25 mouse cellular contexts compared by ENCODE assay signal in the genomic region with DNA sequence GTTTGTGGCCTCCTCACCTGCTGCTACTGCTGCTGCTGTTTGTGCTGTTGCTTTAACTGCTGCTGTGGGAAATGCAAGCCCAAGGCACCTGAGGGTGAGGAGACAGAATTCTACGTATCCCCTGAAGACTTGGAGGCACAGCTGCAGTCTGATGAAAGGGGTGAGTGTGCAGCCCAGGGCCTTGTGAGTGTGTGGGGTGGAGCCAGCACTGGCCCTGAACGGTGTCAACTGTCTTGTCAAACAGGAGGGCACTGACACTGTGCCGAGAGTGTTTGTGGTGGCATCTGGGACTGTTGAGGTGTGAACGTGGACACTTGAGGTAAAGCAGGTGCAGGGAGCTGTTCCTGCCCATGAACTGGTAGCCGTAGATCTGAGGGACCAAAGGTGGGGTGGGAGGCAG. TPM values are rescaled to one million over a fixed set of nuclear protein-coding genes. Genes with fewer than 3 reads are reported as not detected.
DNase-seq lines count a peak whose midpoint lies in the region; ATAC-seq and TF ChIP-seq lines count a peak whose summit lies in the region.
"Had no signal": no experiment of that assay in that cellular context is flagged by ENCODE, and none has a peak within 500 bp of the region (broad histone marks: within the 10 kb centered on the region; RNA-seq: fewer than 3 reads in every experiment).

No protein-coding gene starts in this region.

- H3K4me1 ChIP-seq in kidney, embryonic 14.5 days (ENCODE audit: control insufficient read depth, insufficient read depth, low read length): no peaks in the 10 kb centered on the region
- H3K4me1 ChIP-seq in midbrain, embryonic 11.5 days (ENCODE audit: control insufficient read depth, insufficient read depth, low read length): no peaks in the 10 kb centered on the region
- H3K4me1 ChIP-seq in midbrain, embryonic 15.5 days: no peaks in the 10 kb centered on the region
- H3K4me1 ChIP-seq in bone marrow macrophage, adult 2 months (ENCODE audit: control insufficient read depth, insufficient read depth, low read length): peaks cover 37% of the 10 kb centered on the region
- H3K4me1 ChIP-seq: heart, embryonic 15.5 days; limb, embryonic 10.5 days; limb, embryonic 15.5 days; midbrain, embryonic 12.5 days had no signal

- no peak overlapping the region for H3K4me3 ChIP-seq in kidney, embryonic 14.5 days (ENCODE audit: low read length)
- no peak overlapping the region for H3K4me3 ChIP-seq in midbrain, embryonic 11.5 days (ENCODE audit: low read depth, low read length)
- H3K4me3 ChIP-seq in midbrain, embryonic 15.5 days: no peak overlapping the region
- no peak overlapping the region for H3K4me3 ChIP-seq in bone marrow macrophage, adult 2 months (ENCODE audit: insufficient read depth, low read length)
- no peak overlapping the region for H3K4me3 ChIP-seq in macrophage (ENCODE audit: inconsistent target)
- H3K4me3 ChIP-seq: heart, embryonic 15.5 days; limb, embryonic 10.5 days; limb, embryonic 15.5 days; liver, embryonic 13.5 days; midbrain, embryonic 12.5 days had no signal

- H3K27me3 ChIP-seq in kidney, embryonic 14.5 days (ENCODE audit: control insufficient read depth, insufficient read depth, low read length): no peaks in the 10 kb centered on the region
- no peaks in the 10 kb centered on the region for H3K27me3 ChIP-seq in midbrain, embryonic 11.5 days (ENCODE audit: control insufficient read depth, insufficient read depth, low read length)
- no peaks in the 10 kb centered on the region for H3K27me3 ChIP-seq in midbrain, embryonic 15.5 days (replicated peaks)
- H3K27me3 ChIP-seq: heart, embryonic 15.5 days; limb, embryonic 15.5 days; liver, embryonic 13.5 days; midbrain, embryonic 12.5 days had no signal

- H3K9ac ChIP-seq in kidney, embryonic 14.5 days (ENCODE audit: low read depth, low read length): no peak overlapping the region
- no peak overlapping the region for H3K9ac ChIP-seq in midbrain, embryonic 11.5 days (ENCODE audit: low read length)
- no peak overlapping the region for H3K9ac ChIP-seq in midbrain, embryonic 15.5 days
- H3K9ac ChIP-seq: heart, embryonic 15.5 days; limb, embryonic 15.5 days; liver, embryonic 13.5 days; midbrain, embryonic 12.5 days had no signal

- H3K9me3 ChIP-seq in kidney, embryonic 14.5 days (ENCODE audit: control insufficient read depth, low read length): no peaks in the 10 kb centered on the region
- no peaks in the 10 kb centered on the region for H3K9me3 ChIP-seq in midbrain, embryonic 11.5 days (ENCODE audit: control insufficient read depth, low read length)
- H3K9me3 ChIP-seq in midbrain, embryonic 15.5 days: no peaks in the 10 kb centered on the region
- H3K9me3 ChIP-seq: heart, embryonic 15.5 days; limb, embryonic 10.5 days; limb, embryonic 15.5 days; liver, embryonic 13.5 days; midbrain, embryonic 12.5 days had no signal

- no peak for TF ChIP-seq CTCF in bone marrow macrophage, adult 2 months (IDR thresholded peaks at IDR 0.05; ENCODE audit: low read depth, low read length)

- DNase-seq in kidney, adult 11 months: no peak
- DNase-seq in midbrain, embryonic 11.5 days (ENCODE audit: low spot score, missing footprints): peak; percentile 26
- no peak for DNase-seq in embryo, embryonic 9.5 days (ENCODE audit: extremely low spot score)
- DNase-seq: adrenal gland, postnatal 36 days; cerebellum, adult 8-10 months; cerebellum, postnatal 25 days; gastrocnemius, postnatal 25 days; kidney, adult 9 months; liver, embryonic 13.5 days; lung, adult 18-20 months; lung, postnatal 14 days; right cerebral cortex, postnatal 25 days; spleen, adult 18-20 months had no signal

- ATAC-seq in kidney, embryonic 14.5 days (ENCODE audit: low FRiP score, low TSS enrichment): peak; percentile 62; the same call in 1 of the 2 replicates
- ATAC-seq in midbrain, embryonic 11.5 days (ENCODE audit: low FRiP score): no peak
- ATAC-seq in midbrain, embryonic 15.5 days (replicated peaks): no peak
- no peak for ATAC-seq in megakaryocyte progenitor cell, adult 5-6 weeks (replicated peaks; ENCODE audit: poor library complexity)
- ATAC-seq: CD4-positive, CD25-positive, alpha-beta regulatory T cell, adult 4 months; forebrain, embryonic 14.5 days; hindbrain, embryonic 16.5 days had no signal

- WGBS in kidney, embryonic 14.5 days: 67% methylated on average over 5 of the region's 5 CpGs
- WGBS in midbrain, embryonic 11.5 days: 91% methylated on average over 5 of the region's 5 CpGs
- WGBS in midbrain, embryonic 15.5 days: 92% methylated on average over 5 of the region's 5 CpGs
- 69% methylated on average over 5 of the region's 5 CpGs for WGBS in macrophage (ENCODE audit: missing documents)

- no peak overlapping the region for H3K27ac ChIP-seq in kidney, embryonic 14.5 days (ENCODE audit: low read depth, low read length)
- no peak overlapping the region for H3K27ac ChIP-seq in midbrain, embryonic 11.5 days (ENCODE audit: low read depth, low read length)
- H3K27ac ChIP-seq in midbrain, embryonic 15.5 days: no peak overlapping the region
- peak overlapping the region; percentile 82 for H3K27ac ChIP-seq in bone marrow macrophage, adult 2 months (ENCODE audit: insufficient read depth, low read depth, low read length)
- peak overlapping the region; percentile 45 for H3K27ac ChIP-seq in macrophage
- H3K27ac ChIP-seq: heart, embryonic 15.5 days; limb, embryonic 10.5 days; limb, embryonic 15.5 days; liver, embryonic 13.5 days; midbrain, embryonic 12.5 days had no signal

- no peak overlapping the region for H3K4me2 ChIP-seq in kidney, embryonic 14.5 days (replicated peaks; ENCODE audit: low read depth, low read length)
- no peak overlapping the region for H3K4me2 ChIP-seq in midbrain, embryonic 11.5 days
- H3K4me2 ChIP-seq in midbrain, embryonic 15.5 days: no peak overlapping the region
- H3K4me2 ChIP-seq: heart, embryonic 15.5 days; limb, embryonic 15.5 days; liver, embryonic 13.5 days; midbrain, embryonic 12.5 days had no signal

- TF ChIP-seq POLR2A in bone marrow macrophage, adult 2 months (IDR thresholded peaks at IDR 0.05; ENCODE audit: borderline replicate concordance, low read depth, low read length): no peak

- peaks cover 52% of the 10 kb centered on the region for H3K79me2 ChIP-seq in macrophage (ENCODE audit: inconsistent target)

- peaks cover 63% of the 10 kb centered on the region for H3K36me3 ChIP-seq in kidney, embryonic 14.5 days (ENCODE audit: control insufficient read depth, insufficient read depth, low read length)
- H3K36me3 ChIP-seq in midbrain, embryonic 11.5 days (ENCODE audit: control insufficient read depth, insufficient read depth, low read length): peaks cover 38% of the 10 kb centered on the region
- H3K36me3 ChIP-seq in midbrain, embryonic 15.5 days (replicated peaks): peaks cover 35% of the 10 kb centered on the region
- H3K36me3 ChIP-seq in macrophage (ENCODE audit: inconsistent target): peaks cover 47% of the 10 kb centered on the region

RNA-seq across cellular contexts. Expression of a gene that starts 28.4 kb away (rescaled TPM):
- polyA plus RNA-seq in kidney, embryonic 14.5 days (2014; fragmentation: Nextera tagmentation; extraction: Ambion mirVana): 41.5 and 82.2 TPM in 2 replicates
- polyA plus RNA-seq in midbrain, embryonic 11.5 days (2014; fragmentation: Nextera tagmentation; extraction: Ambion mirVana): 93.6 and 102 TPM in 2 replicates
- polyA plus RNA-seq in midbrain, embryonic 15.5 days (2015; fragmentation: Nextera tagmentation; extraction: Ambion mirVana): 291 and 297 TPM in 2 replicates
- polyA plus RNA-seq in bone marrow macrophage, adult 2 months (2012; ENCODE audit: insufficient read depth, insufficient read length, missing spikeins): 66.3 and 71.7 TPM in 2 replicates
- 10 to 100 TPM; 29.2 to 86.1 (median 54.2) TPM for total RNA-seq in macrophage (2018; cell fraction: chromatin; rRNA removed)
- 10 to 100 TPM; 58.1 to 91.1 (median 76.6) TPM for total RNA-seq in macrophage (2018; cell fraction: cytosol; rRNA removed)
- 100 to 1,000 TPM in 4 of 26 experiments, 10 to 100 TPM in 22; 47.9 to 113 (median 73.1) TPM for total RNA-seq in macrophage (2018; cell fraction: nucleus; rRNA removed)
- polyA plus RNA-seq in macrophage (2018): 50.7 to 68.7 TPM (median 60.0 TPM) in 3 replicates
- 25.0 and 30.7 TPM in 2 replicates for total RNA-seq in megakaryocyte progenitor cell, adult 5-6 weeks (2015)
- 37.4 and 40.0 TPM in 2 replicates for total RNA-seq in megakaryocyte progenitor cell, adult 5-6 weeks (2017)

RNA-seq across cellular contexts. Expression of a gene that starts 36.0 kb away (rescaled TPM):
- polyA plus RNA-seq in kidney, embryonic 14.5 days (2014; fragmentation: Nextera tagmentation; extraction: Ambion mirVana): 45.3 and 49.4 TPM in 2 replicates
- 46.4 and 50.2 TPM in 2 replicates for polyA plus RNA-seq in midbrain, embryonic 11.5 days (2014; fragmentation: Nextera tagmentation; extraction: Ambion mirVana)
- polyA plus RNA-seq in midbrain, embryonic 15.5 days (2015; fragmentation: Nextera tagmentation; extraction: Ambion mirVana): 77.2 and 81.8 TPM in 2 replicates
- polyA plus RNA-seq in bone marrow macrophage, adult 2 months (2012; ENCODE audit: insufficient read depth, insufficient read length, missing spikeins): 108 and 113 TPM in 2 replicates
- 100 to 1,000 TPM; 122 to 491 (median 295) TPM for total RNA-seq in macrophage (2018; cell fraction: chromatin; rRNA removed)
- 10 to 100 TPM; 23.5 to 49.1 (median 30.0) TPM for total RNA-seq in macrophage (2018; cell fraction: cytosol; rRNA removed)
- 100 to 1,000 TPM in 21 of 26 experiments, 10 to 100 TPM in 5; 82.3 to 303 (median 162) TPM for total RNA-seq in macrophage (2018; cell fraction: nucleus; rRNA removed)
- polyA plus RNA-seq in macrophage (2018): 32.9 to 57.2 TPM (median 33.9 TPM) in 3 replicates
- total RNA-seq in megakaryocyte progenitor cell, adult 5-6 weeks (2015): 72.0 and 87.0 TPM in 2 replicates
- total RNA-seq in megakaryocyte progenitor cell, adult 5-6 weeks (2017): 54.7 and 67.0 TPM in 2 replicates

RNA-seq across cellular contexts. Expression of a gene that starts 43.0 kb away (rescaled TPM):
- 64.5 and 64.8 TPM in 2 replicates for polyA plus RNA-seq in kidney, embryonic 14.5 days (2014; fragmentation: Nextera tagmentation; extraction: Ambion mirVana)
- 77.0 and 82.6 TPM in 2 replicates for polyA plus RNA-seq in midbrain, embryonic 11.5 days (2014; fragmentation: Nextera tagmentation; extraction: Ambion mirVana)
- polyA plus RNA-seq in midbrain, embryonic 15.5 days (2015; fragmentation: Nextera tagmentation; extraction: Ambion mirVana): 68.4 and 69.0 TPM in 2 replicates
- polyA plus RNA-seq in bone marrow macrophage, adult 2 months (2012; ENCODE audit: insufficient read depth, insufficient read length, missing spikeins): 38.1 and 45.7 TPM in 2 replicates
- total RNA-seq in macrophage (2018; cell fraction: chromatin; rRNA removed): 100 to 1,000 TPM in 2 of 26 experiments, 10 to 100 TPM in 24; 38.7 to 108 (median 60.6) TPM
- 10 to 100 TPM; 28.1 to 46.4 (median 36.0) TPM for total RNA-seq in macrophage (2018; cell fraction: cytosol; rRNA removed)
- total RNA-seq in macrophage (2018; cell fraction: nucleus; rRNA removed): 10 to 100 TPM; 31.5 to 58.8 (median 42.5) TPM
- 34.2 to 55.4 TPM (median 34.6 TPM) in 3 replicates for polyA plus RNA-seq in macrophage (2018)
- 19.2 and 20.3 TPM in 2 replicates for total RNA-seq in megakaryocyte progenitor cell, adult 5-6 weeks (2015)
- 79.3 and 93.2 TPM in 2 replicates for total RNA-seq in megakaryocyte progenitor cell, adult 5-6 weeks (2017)

RNA-seq across cellular contexts. Expression of a gene that starts 43.9 kb away (rescaled TPM):
- polyA plus RNA-seq in kidney, embryonic 14.5 days (2014; fragmentation: Nextera tagmentation; extraction: Ambion mirVana): 28.5 and 50.6 TPM in 2 replicates
- polyA plus RNA-seq in midbrain, embryonic 11.5 days (2014; fragmentation: Nextera tagmentation; extraction: Ambion mirVana): 24.6 and 27.0 TPM in 2 replicates
- polyA plus RNA-seq in midbrain, embryonic 15.5 days (2015; fragmentation: Nextera tagmentation; extraction: Ambion mirVana): 97.1 and 111 TPM in 2 replicates
- polyA plus RNA-seq in bone marrow macrophage, adult 2 months (2012; ENCODE audit: insufficient read depth, insufficient read length, missing spikeins): 18.6 and 23.0 TPM in 2 replicates
- 100 to 1,000 TPM in 4 of 26 experiments, 10 to 100 TPM in 22; 19.9 to 129 (median 61.5) TPM for total RNA-seq in macrophage (2018; cell fraction: chromatin; rRNA removed)
- total RNA-seq in macrophage (2018; cell fraction: cytosol; rRNA removed): 10 to 100 TPM in 10 of 26 experiments, 1 to 10 TPM in 16; 4.3 to 17.0 (median 9.1) TPM
- 10 to 100 TPM in 25 of 26 experiments, 1 to 10 TPM in 1; 9.3 to 85.8 (median 32.2) TPM for total RNA-seq in macrophage (2018; cell fraction: nucleus; rRNA removed)
- polyA plus RNA-seq in macrophage (2018): 6.0 to 12.6 TPM (median 6.7 TPM) in 3 replicates
- total RNA-seq in megakaryocyte progenitor cell, adult 5-6 weeks (2015): 8.1 and 13.5 TPM in 2 replicates
- 7.6 and 16.4 TPM in 2 replicates for total RNA-seq in megakaryocyte progenitor cell, adult 5-6 weeks (2017)

RNA-seq across cellular contexts. Expression of a gene that starts 50.3 kb away (rescaled TPM):
- polyA plus RNA-seq in kidney, embryonic 14.5 days (2014; fragmentation: Nextera tagmentation; extraction: Ambion mirVana): 24.5 and 29.2 TPM in 2 replicates
- 63.4 and 64.4 TPM in 2 replicates for polyA plus RNA-seq in midbrain, embryonic 11.5 days (2014; fragmentation: Nextera tagmentation; extraction: Ambion mirVana)
- 232 and 239 TPM in 2 replicates for polyA plus RNA-seq in midbrain, embryonic 15.5 days (2015; fragmentation: Nextera tagmentation; extraction: Ambion mirVana)
- 5.0 and 5.3 TPM in 2 replicates for polyA plus RNA-seq in bone marrow macrophage, adult 2 months (2012; ENCODE audit: insufficient read depth, insufficient read length, missing spikeins)
- 1 to 10 TPM in 19 of 26 experiments, under 1 TPM in 3, not detected in 4; 0.37 to 8.2 (median 1.9) TPM for total RNA-seq in macrophage (2018; cell fraction: chromatin; rRNA removed)
- 1 to 10 TPM; 2.0 to 5.1 (median 4.0) TPM for total RNA-seq in macrophage (2018; cell fraction: cytosol; rRNA removed)
- total RNA-seq in macrophage (2018; cell fraction: nucleus; rRNA removed): 1 to 10 TPM in 21 of 26 experiments, under 1 TPM in 5; 0.30 to 6.7 (median 2.1) TPM
- polyA plus RNA-seq in macrophage (2018): 2.1 to 3.8 TPM (median 2.8 TPM) in 3 replicates
- 9.0 and 10.9 TPM in 2 replicates for total RNA-seq in megakaryocyte progenitor cell, adult 5-6 weeks (2015)
- 2.0 TPM in 2 replicates for total RNA-seq in megakaryocyte progenitor cell, adult 5-6 weeks (2017)

Comparison
In these comparisons a context has a peak if more than half of its experiments do, and no peak if none do; other contexts are left out.
1. H3K27ac ChIP-seq: peak in bone marrow macrophage, adult 2 months (single experiment) and macrophage (single experiment); none in kidney, embryonic 14.5 days (single experiment), midbrain, embryonic 11.5 days (single experiment) and midbrain, embryonic 15.5 days (single experiment).